Mouse (Mus musculus) bone marrow macrophage, adult 2 months (primary cell): ENCODE data around the gene Kcnma1. TPM values are rescaled to one million over a fixed set of nuclear protein-coding genes. Genes with fewer than 3 reads are reported as not detected.

Experiments used
- H3K27ac ChIP-seq: 2 replicates; pipeline ENCODE4 v1.5.1; 2012; ENCODE audit warnings: low read depth, low read length; ENCODE audit not compliant: insufficient read depth
- H3K4me1 ChIP-seq: 2 replicates; pipeline ENCODE4 v1.6.1; 2012; ENCODE audit warnings: low read length; ENCODE audit not compliant: control insufficient read depth, insufficient read depth
- H3K4me3 ChIP-seq: 2 replicates; pipeline ENCODE4 v1.5.1; 2012; ENCODE audit warnings: mild to moderate bottlenecking, low read length, moderate library complexity; ENCODE audit not compliant: insufficient read depth
- CTCF ChIP-seq: IDR thresholded peaks from 2 replicates; pipeline ENCODE4 v1.5.1; 2012; ENCODE audit warnings: low read depth, mild to moderate bottlenecking, low read length, moderate library complexity
- POLR2A ChIP-seq: IDR thresholded peaks from 2 replicates; pipeline ENCODE4 v1.6.1; 2012; ENCODE audit warnings: mild to moderate bottlenecking, low read depth, low read length, borderline replicate concordance
- polyA plus RNA-seq: library from polyadenylated mRNA; stranded (reverse); fragments of >200 nt; gene quantifications from 2 replicates; pipeline ENCODE4 v1.2.4, GENCODE M21; 2012; ENCODE audit not compliant: missing spikeins, insufficient read depth, insufficient read length

Kcnma1 gene
- polyA plus RNA-seq, 1 experiment: not detected

- Histone ChIP-seq H3K4me3 (no peak overlapping the region), H3K4me1 (no peaks in the 10 kb centered on the region), H3K27ac (no peak overlapping the region)
- TF ChIP-seq POLR2A (no peak), CTCF (no peak)
Observed at GRCm38 (mm10) chr14:23570251-23570650, 444.0 kb downstream of the Kcnma1 start.

GRCm38 (mm10) chr14:23565931-23566330, 448.4 kb downstream of the Kcnma1 start:
- Histone ChIP-seq H3K4me3 (no peak overlapping the region), H3K27ac (no peak overlapping the region), H3K4me1 (no peaks in the 10 kb centered on the region)
- TF ChIP-seq CTCF: no peak

- TF ChIP-seq CTCF (no peak), POLR2A (no peak)
- Histone ChIP-seq H3K4me1 (no peaks in the 10 kb centered on the region), H3K27ac (no peak overlapping the region), H3K4me3 (no peak overlapping the region)
Observed at GRCm38 (mm10) chr14:23564474-23564873, 449.8 kb downstream of the Kcnma1 start.

GRCm38 (mm10) chr14:23563180-23563579, 451.1 kb downstream of the Kcnma1 start:
- no peak overlapping the region for H3K27ac ChIP-seq
- H3K4me3 ChIP-seq: no peak overlapping the region
- TF ChIP-seq POLR2A: no peak
- no peak for TF ChIP-seq CTCF
- no peaks in the 10 kb centered on the region for H3K4me1 ChIP-seq

DNA sequence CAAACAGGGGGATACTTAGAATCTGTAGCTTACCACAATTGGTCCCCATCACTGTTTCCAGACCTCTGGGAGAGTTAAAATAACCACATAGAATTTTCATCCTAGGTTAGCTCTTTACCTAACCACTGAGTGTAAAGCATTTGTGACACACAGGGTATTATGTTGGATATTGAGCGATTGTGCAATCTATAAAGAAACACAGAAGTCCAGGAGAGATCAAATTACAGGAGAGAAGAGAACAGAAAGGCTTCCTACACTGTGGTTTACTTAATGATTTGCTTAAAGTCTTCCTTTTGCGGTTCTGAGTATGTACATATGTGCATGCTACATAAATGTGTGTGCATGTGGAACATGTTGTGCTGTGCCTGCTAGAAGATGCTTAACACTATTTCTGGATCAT, 458.6 kb downstream of the Kcnma1 start:
- Histone ChIP-seq H3K4me3 (no peak overlapping the region), H3K27ac (no peak overlapping the region), H3K4me1 (no peaks in the 10 kb centered on the region)
- no peak for TF ChIP-seq CTCF
- no peak for TF ChIP-seq POLR2A

GRCm38 (mm10) chr14:23552252-23552974, 461.9 kb downstream of the Kcnma1 start:
- Histone ChIP-seq H3K27ac (no peak overlapping the region), H3K4me3 (no peak overlapping the region), H3K4me1 (no peaks in the 10 kb centered on the region)
- TF ChIP-seq CTCF (no peak), POLR2A (no peak)

DNA sequence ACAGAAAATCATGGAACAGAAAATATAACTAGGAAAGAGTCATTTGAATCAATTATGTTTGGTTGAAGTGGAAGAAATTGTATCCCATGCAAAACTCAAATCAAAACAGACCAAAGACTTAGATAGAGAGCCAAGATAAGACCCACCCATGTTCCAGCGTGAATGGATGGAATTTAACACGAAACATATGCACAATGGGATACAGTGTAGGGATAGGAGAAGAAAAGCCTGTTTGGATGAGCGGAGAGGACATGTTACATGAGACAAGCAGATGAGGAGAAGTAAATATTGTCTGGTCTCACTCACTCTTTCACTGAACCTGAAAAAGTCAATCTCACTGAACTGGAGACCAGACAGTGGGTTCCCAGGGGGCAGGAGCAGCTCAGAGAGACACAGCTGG, 463.8 kb downstream of the Kcnma1 start:
- TF ChIP-seq POLR2A: no peak
- TF ChIP-seq CTCF: no peak
- no peak overlapping the region for H3K27ac ChIP-seq
- no peaks in the 10 kb centered on the region for H3K4me1 ChIP-seq
- H3K4me3 ChIP-seq: no peak overlapping the region

DNA sequence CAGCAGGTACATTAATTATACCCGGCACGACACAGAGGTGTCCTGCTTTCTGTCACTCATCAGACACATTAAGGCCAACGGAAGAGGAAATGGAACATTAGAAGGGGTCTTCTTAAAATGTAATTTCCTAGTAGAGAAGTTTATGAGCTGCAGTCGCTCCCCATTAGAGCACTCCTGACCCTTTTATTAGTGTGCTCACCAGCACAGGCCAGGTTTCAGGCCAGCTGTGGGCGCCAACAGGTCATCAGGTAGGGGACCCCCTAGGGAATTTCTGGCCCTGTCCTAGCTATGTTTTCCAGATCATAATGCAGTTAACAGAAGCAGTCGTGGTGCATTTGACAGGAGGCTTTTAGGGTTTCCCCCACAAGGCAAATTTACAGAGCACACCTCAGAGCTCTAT, 472.2 kb downstream of the Kcnma1 start:
- Histone ChIP-seq H3K27ac (no peak overlapping the region), H3K4me1 (no peaks in the 10 kb centered on the region), H3K4me3 (no peak overlapping the region)
- TF ChIP-seq POLR2A (no peak), CTCF (no peak)

GRCm38 (mm10) chr14:23539621-23540020, 474.7 kb downstream of the Kcnma1 start:
- Histone ChIP-seq H3K4me3 (no peak overlapping the region), H3K27ac (no peak overlapping the region), H3K4me1 (no peaks in the 10 kb centered on the region)
- TF ChIP-seq CTCF: no peak
- TF ChIP-seq POLR2A: no peak

GRCm38 (mm10) chr14:23533346-23533745, 480.9 kb downstream of the Kcnma1 start:
- TF ChIP-seq CTCF (no peak), POLR2A (no peak)
- H3K4me1 ChIP-seq: no peaks in the 10 kb centered on the region
- H3K4me3 ChIP-seq: no peak overlapping the region
- H3K27ac ChIP-seq: no peak overlapping the region
